Mouse (Mus musculus): Measurements from ENCODE around the gene Tmcc1.

- TF ChIP-seq CTCF (IDR thresholded peaks at IDR 0.05; ENCODE audit: extremely low read depth, insufficient read depth, low read length) (peak; percentile 99), POLR2A (IDR thresholded peaks at IDR 0.05; ENCODE audit: extremely low read depth, insufficient read depth, low read length) (no peak)
Observed at GRCm38 (mm10) chr6:116010541-116010940, 182.7 kb downstream of the Tmcc1 start.
